Mouse (Mus musculus) liver, embryonic 15.5 days (tissue): ENCODE measurements around the gene Cdadc1. TPM values are rescaled to one million over a fixed set of nuclear protein-coding genes. Genes with fewer than 3 reads are reported as not detected.
A peak's percentile ranks its signal among the peaks of the same experiment; 100 is the strongest.

Source experiments
- ATAC-seq: fragments of 200-750 bp; cut with Nextera tagmentation; 2 replicates; pipeline ENCODE4 v1.8.0; 2017; ENCODE audit warnings: moderate number of reproducible peaks, mild to moderate bottlenecking, moderate library complexity; ENCODE audit not compliant: insufficient read depth
- H3K27ac ChIP-seq: fragments of 300-500 bp; sonication (generic); replicated peaks from 2 replicates; pipeline ENCODE4 v1.5.1; 2015; ENCODE audit warnings: mild to moderate bottlenecking, inconsistent platforms
- H3K27me3 ChIP-seq: fragments of 300-500 bp; sonication (generic); 2 replicates; pipeline ENCODE4 v1.6.1; 2015; ENCODE audit warnings: mild to moderate bottlenecking, inconsistent platforms
- H3K36me3 ChIP-seq: fragments of 300-500 bp; sonication (generic); replicated peaks from 2 replicates; pipeline ENCODE4 v1.6.1; 2015; ENCODE audit warnings: moderate library complexity, mild to moderate bottlenecking, inconsistent platforms
- H3K4me1 ChIP-seq: fragments of 300-500 bp; sonication (generic); replicated peaks from 2 replicates; pipeline ENCODE4 v1.6.1; 2015; ENCODE audit warnings: inconsistent platforms
- H3K4me2 ChIP-seq: fragments of 300-500 bp; sonication (generic); 2 replicates; pipeline ENCODE4 v1.6.1; 2015; ENCODE audit warnings: moderate library complexity, mild to moderate bottlenecking, inconsistent platforms
- H3K4me3 ChIP-seq: fragments of 300-500 bp; sonication (generic); replicated peaks from 2 replicates; pipeline ENCODE4 v1.5.1; 2015; ENCODE audit warnings: mild to moderate bottlenecking, inconsistent platforms
- H3K9ac ChIP-seq: fragments of 300-500 bp; sonication (generic); 2 replicates; pipeline ENCODE4 v1.6.1; 2015; ENCODE audit warnings: moderate library complexity, mild to moderate bottlenecking, inconsistent platforms
- H3K9me3 ChIP-seq: fragments of 300-500 bp; sonication (generic); replicated peaks from 2 replicates; pipeline ENCODE4 v1.6.1; 2016; ENCODE audit warnings: inconsistent platforms
- WGBS: fragments of 180-500 bp; shearing (Covaris S2); methylation state at CpG from one replicate; pipeline ENCODE4 v1.1.7; 2015; ENCODE audit warnings: mixed read lengths; ENCODE audit not compliant: insufficient replicate concordance; 5-methylcytosine and 5-hydroxymethylcytosine counted together
- polyA plus RNA-seq: library from polyadenylated mRNA; unstranded; fragments of >200 nt; fragmentation: Nextera tagmentation; extraction: Ambion mirVana; gene quantifications from 2 replicates; pipeline ENCODE4 v1.2.1, GENCODE M21; 2015

The Cdadc1 gene
- polyA plus RNA-seq, 1 experiment from 2014 or later: 15.0 TPM

DNA sequence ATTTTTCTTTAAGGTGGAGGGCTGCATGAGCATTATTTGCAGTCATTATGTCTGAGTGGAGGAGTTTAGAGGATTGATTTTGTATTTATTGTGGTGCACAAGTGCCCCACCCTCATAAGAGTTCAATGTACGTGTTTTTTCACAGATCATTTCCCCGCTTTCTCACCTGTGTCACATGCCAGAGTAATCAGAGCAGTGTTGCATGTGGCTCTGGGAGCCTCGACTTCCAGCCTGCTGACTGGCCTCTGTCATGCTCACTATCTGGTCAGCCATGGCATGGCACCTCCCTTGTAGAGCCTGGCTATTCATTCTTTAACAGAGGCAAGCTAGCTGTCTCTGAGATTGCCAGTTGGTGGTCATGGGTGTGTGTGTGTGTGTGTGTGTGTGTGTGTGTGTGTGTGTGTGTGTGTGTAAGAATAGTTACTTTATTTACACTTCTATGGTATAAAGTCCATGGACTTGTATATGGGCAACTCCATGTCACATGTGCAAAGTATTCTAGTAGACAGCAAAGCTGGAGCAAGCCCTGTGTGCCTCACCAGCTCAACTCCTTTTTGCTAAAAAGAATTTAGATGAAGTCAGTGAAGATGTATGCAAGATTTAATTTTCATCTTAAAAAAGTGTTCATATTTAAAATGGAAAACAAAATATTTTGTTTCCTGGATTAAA lies 54.5 kb downstream of the Cdadc1 start:
- 68% methylated on average over 3 of the region's 3 CpGs for WGBS
- H3K4me2 ChIP-seq: no peak overlapping the region

DNA sequence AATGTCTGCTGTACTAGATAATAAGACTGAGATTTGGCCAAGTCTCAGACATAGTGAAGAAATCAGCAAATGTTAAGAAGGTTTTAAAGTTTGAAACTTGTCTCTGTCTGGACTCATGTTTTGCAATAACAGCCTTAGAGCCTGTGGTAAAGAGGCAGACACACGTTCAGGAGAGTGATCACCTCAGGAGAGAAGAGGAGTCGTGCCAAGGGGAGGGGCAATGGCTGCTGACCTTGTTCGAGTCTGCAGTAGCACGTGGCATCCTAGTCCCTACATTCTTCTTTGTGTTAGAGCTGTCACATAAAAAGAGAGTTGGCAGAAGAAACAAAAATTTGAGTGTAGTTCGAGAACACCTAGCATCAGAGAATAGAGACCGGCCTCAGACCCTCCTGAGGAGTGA lies 57.0 kb downstream of the Cdadc1 start:
- Histone ChIP-seq H3K27ac (no peak overlapping the region), H3K9ac (no peak overlapping the region), H3K4me1 (peaks cover 11% of the 10 kb centered on the region; the same call in 1 of the 2 replicates), H3K9me3 (no peaks in the 10 kb centered on the region), H3K36me3 (peaks cover 10% of the 10 kb centered on the region; the same call in 1 of the 2 replicates), H3K27me3 (no peaks in the 10 kb centered on the region), H3K4me2 (no peak overlapping the region), H3K4me3 (no peak overlapping the region)
- ATAC-seq: no peak
- WGBS: 73% methylated on average over 6 of the region's 6 CpGs

More for the DNA sequence above, 54.5 kb downstream of the Cdadc1 start:
- Histone ChIP-seq H3K4me3 (no peak overlapping the region), H3K9me3 (no peaks in the 10 kb centered on the region), H3K9ac (no peak overlapping the region), H3K27ac (no peak overlapping the region), H3K27me3 (no peaks in the 10 kb centered on the region), H3K4me1 (peaks cover 11% of the 10 kb centered on the region; the same call in 1 of the 2 replicates), H3K36me3 (peaks cover 10% of the 10 kb centered on the region; the same call in 1 of the 2 replicates)
- no peak for ATAC-seq

DNA sequence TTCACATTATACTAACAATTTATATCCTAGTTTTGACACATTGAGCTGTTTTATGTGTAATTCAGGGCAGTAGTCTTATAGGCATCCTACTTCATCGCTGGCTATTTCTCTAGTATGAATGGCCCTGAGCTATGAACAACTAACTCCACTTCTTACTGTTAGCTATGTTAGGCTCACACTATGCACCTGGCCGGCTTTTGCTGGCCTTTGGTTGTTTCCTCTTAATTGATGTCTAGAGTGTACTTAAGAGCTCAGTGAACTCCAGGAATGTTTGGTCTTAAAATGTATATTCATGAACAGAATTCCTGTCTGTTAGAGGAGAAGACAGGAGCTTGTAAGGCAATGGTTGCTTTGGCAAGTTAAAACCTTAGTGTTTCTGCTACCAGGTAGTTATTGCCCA lies 57.5 kb downstream of the Cdadc1 start:
- Histone ChIP-seq H3K9me3 (no peaks in the 10 kb centered on the region), H3K4me3 (no peak overlapping the region), H3K4me2 (no peak overlapping the region), H3K27me3 (no peaks in the 10 kb centered on the region), H3K4me1 (peaks cover 11% of the 10 kb centered on the region; the same call in 1 of the 2 replicates), H3K9ac (no peak overlapping the region), H3K27ac (no peak overlapping the region), H3K36me3 (peaks cover 10% of the 10 kb centered on the region; the same call in 1 of the 2 replicates)
- 77% methylated on average over 2 of the region's 2 CpGs for WGBS
- ATAC-seq: no peak

DNA sequence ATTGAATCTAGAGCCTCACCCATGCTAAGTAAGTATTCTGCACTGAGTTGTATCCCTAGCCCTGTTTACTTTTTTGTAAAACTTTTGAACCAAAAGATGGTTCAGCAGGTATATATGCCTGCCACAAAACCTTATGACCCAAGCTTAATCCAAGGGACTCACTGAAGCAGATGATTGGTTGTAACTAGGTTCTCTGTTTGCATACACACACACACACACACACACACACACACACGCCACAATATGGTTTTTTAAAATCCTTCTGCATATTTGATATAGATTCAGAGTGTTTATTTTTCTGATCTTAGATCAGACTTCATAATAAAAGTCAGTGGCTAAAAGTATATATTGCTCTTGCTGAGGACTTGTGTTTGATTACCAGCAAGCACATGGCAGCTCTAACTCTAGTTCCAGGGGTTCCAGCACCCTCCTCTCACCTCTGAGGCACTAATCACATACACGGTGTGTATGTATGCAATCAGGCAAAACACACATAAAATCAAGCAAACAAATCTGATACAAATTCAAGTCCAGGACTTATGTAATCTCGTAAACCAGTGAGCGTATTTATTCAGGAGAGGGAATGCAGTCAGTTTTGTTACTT lies 59.8 kb downstream of the Cdadc1 start:
- 75% methylated on average over 4 of the region's 4 CpGs for WGBS
- H3K9me3 ChIP-seq: no peaks in the 10 kb centered on the region
- no peak for ATAC-seq
- no peak overlapping the region for H3K27ac ChIP-seq
- H3K9ac ChIP-seq: no peak overlapping the region
- H3K4me2 ChIP-seq: no peak overlapping the region
- peaks cover 10% of the 10 kb centered on the region; the same call in 1 of the 2 replicates for H3K36me3 ChIP-seq
- H3K4me1 ChIP-seq: peaks cover 2% of the 10 kb centered on the region; the same call in 1 of the 2 replicates
- H3K27me3 ChIP-seq: no peaks in the 10 kb centered on the region
- no peak overlapping the region for H3K4me3 ChIP-seq

DNA sequence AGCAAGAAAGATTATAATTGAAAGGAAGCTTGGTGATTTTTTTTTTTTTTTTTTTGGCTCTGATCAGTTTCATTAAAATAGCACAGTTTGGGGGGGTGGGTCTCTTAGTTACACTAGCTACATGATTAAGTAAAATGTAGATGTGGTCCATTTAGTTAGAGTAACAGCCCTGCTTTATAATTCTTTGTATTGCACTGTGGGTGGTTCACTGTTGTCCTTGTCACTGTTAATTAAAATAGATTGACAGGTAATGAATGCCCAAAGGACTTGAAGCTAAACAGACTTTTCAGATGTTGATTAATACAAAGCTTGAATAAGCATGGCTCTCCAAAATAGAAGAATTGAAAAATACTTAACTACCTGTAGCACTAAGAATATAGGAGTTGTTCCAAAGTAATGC lies 63.9 kb downstream of the Cdadc1 start:
- Histone ChIP-seq H3K4me1 (peaks cover 7% of the 10 kb centered on the region; the same call in 1 of the 2 replicates), H3K4me3 (no peak overlapping the region), H3K27me3 (no peaks in the 10 kb centered on the region), H3K9ac (no peak overlapping the region), H3K36me3 (no peaks in the 10 kb centered on the region), H3K27ac (no peak overlapping the region), H3K9me3 (no peaks in the 10 kb centered on the region), H3K4me2 (no peak overlapping the region)
- no peak for ATAC-seq

DNA sequence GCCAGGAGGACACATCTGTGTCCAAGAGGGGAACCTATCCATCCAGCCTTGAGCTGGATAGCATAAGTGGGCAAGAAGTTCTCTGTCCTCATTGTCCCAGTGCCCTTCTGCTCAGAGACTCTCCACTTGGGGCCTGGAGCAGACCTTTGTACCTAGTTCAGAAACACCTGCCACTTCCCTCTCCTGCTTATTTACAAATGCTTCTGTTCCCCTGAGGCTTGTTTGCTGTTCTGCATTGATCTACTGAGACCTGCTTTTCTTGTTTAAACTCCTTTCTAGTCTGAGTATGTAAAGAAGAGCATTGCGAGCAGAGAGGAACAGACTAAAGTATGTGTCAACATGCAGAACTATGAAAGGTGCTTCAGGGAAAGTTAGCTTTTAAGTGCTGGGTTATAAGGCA lies 64.8 kb downstream of the Cdadc1 start:
- Histone ChIP-seq H3K9me3 (no peaks in the 10 kb centered on the region), H3K27ac (peak overlapping the region; percentile 42; the same call in 1 of the 2 replicates), H3K4me1 (peaks cover 7% of the 10 kb centered on the region; the same call in 1 of the 2 replicates), H3K9ac (no peak overlapping the region), H3K36me3 (0 out of 2 replicates have a peak, but pooled peaks cover 2% of the 10 kb centered on the region), H3K4me3 (no peak overlapping the region), H3K27me3 (no peaks in the 10 kb centered on the region), H3K4me2 (no peak overlapping the region)
- WGBS: 65% methylated on average over 1 of the region's 1 CpGs
- peak; percentile 49; the same call in 1 of the 2 replicates for ATAC-seq

DNA sequence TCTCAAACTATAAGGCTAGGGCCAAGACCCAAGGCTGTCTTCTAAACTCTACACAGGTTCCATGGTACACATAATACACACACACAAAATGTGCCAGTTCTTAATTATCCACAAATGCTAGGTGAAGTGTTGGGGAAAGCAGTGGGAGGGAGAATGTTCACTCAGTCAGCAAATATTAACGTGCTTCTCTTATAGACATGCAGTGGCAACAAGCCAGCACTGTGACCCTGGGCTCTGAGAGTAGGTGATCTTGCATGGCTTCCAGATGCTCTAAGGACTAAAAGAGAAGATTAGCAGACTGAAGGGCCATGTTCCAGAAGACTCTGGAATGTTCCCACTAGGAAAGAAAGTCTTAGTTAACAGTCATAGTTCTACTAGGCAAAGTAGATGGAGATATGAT lies 67.0 kb downstream of the Cdadc1 start:
- H3K9me3 ChIP-seq: no peaks in the 10 kb centered on the region
- 0 out of 2 replicates have a peak, but pooled peaks cover 10% of the 10 kb centered on the region for H3K36me3 ChIP-seq
- 69% methylated on average over 1 of the region's 1 CpGs for WGBS
- no peak overlapping the region for H3K27ac ChIP-seq
- no peak overlapping the region for H3K9ac ChIP-seq
- H3K4me1 ChIP-seq: peaks cover 7% of the 10 kb centered on the region; the same call in 1 of the 2 replicates
- no peaks in the 10 kb centered on the region for H3K27me3 ChIP-seq
- H3K4me2 ChIP-seq: no peak overlapping the region
- no peak overlapping the region for H3K4me3 ChIP-seq
- ATAC-seq: no peak

DNA sequence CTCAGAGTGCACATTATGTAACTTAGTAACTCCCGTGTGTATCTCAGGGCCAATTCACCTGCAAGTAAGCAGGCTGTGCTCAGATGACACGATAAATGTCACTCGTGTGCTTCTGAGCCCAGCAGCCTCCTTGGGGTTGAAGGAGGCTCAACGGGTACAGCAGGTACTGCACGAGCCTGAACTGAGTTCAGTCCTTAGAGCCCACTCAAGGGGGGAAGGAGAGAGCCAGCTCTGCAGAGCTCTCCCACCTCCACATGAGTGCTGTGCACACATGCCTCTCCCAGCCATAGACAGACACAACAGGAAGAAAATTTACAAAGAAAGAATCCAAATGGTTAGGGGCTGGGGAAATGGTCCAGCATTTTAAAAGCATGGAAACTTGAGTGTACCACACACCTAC lies 71.9 kb downstream of the Cdadc1 start:
- WGBS: 33% methylated on average over 5 of the region's 5 CpGs
- Histone ChIP-seq H3K4me3 (no peak overlapping the region), H3K4me2 (no peak overlapping the region), H3K9me3 (no peaks in the 10 kb centered on the region), H3K27me3 (no peaks in the 10 kb centered on the region), H3K36me3 (0 out of 2 replicates have a peak, but pooled peaks cover 10% of the 10 kb centered on the region), H3K27ac (no peak overlapping the region), H3K9ac (no peak overlapping the region), H3K4me1 (no peaks in the 10 kb centered on the region)
- no peak for ATAC-seq

DNA sequence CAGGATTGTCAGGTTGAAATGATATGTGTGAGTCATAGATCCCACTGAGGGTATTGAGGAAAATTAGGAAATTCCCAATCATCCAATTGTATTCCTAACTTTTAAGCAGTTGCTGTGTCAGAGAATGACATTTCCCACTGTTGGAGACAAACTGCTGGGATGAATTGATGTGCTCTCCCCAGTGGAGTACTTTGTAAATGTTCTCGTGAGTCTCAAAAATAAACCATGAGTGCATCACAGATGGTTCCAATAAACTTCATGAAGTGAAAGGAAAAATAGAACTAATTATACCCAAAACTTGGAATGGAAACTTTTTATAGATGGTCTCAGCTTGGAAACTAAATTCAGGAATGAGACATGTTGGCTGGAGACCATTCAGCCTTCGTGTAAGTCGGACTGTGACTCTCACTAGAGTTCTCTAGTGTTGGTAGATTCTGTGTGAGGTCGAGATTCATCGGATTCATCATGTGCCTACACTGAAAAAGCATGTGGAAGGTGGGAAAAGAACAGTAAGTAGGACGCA lies 83.8 kb downstream of the Cdadc1 start:
- 73% methylated on average over 6 of the region's 6 CpGs for WGBS
- no peak overlapping the region for H3K9ac ChIP-seq
- no peak overlapping the region for H3K4me3 ChIP-seq
- H3K36me3 ChIP-seq: 0 out of 2 replicates have a peak, but pooled peaks cover 6% of the 10 kb centered on the region
- ATAC-seq: no peak
- no peak overlapping the region for H3K27ac ChIP-seq
- no peaks in the 10 kb centered on the region for H3K9me3 ChIP-seq
- H3K4me2 ChIP-seq: no peak overlapping the region
- no peaks in the 10 kb centered on the region for H3K4me1 ChIP-seq
- H3K27me3 ChIP-seq: no peaks in the 10 kb centered on the region
